Mouse (Mus musculus): ENCODE measurements around the gene Gm20806. TPM values are rescaled to one million over a fixed set of nuclear protein-coding genes. Genes with fewer than 3 reads are reported as not detected.
"Not testable (repeated sequence)": the region's sequence is repeated elsewhere in the genome, so short reads cannot be mapped to it uniquely, and the experiment has no call there.

Gene Gm20806
- polyA plus RNA-seq (2014; fragmentation: Nextera tagmentation; extraction: Ambion mirVana) = not detected in 2 replicates

- H3K4me2 ChIP-seq (ENCODE audit: low read length); H3K27ac ChIP-seq (ENCODE audit: low read depth); H3K4me3 ChIP-seq (ENCODE audit: low read depth, low read length); H3K9me3 ChIP-seq (ENCODE audit: control insufficient read depth, low read length); H3K4me1 ChIP-seq (replicated peaks; ENCODE audit: control insufficient read depth, insufficient read depth, low read length); H3K36me3 ChIP-seq (ENCODE audit: control insufficient read depth, insufficient read depth, low read length); DNase-seq (ENCODE audit: low spot score); H3K27me3 ChIP-seq (replicated peaks; ENCODE audit: control insufficient read depth, insufficient read depth, low read length); H3K9ac ChIP-seq (ENCODE audit: low read length); ATAC-seq (replicated peaks; ENCODE audit: low FRiP score, low TSS enrichment, low read depth): not testable (repeated sequence)
- no CpG with 5 or more reads among the region's 4 CpGs for WGBS
These were observed at the start of gene Gm20806 for GRCm38 (mm10) chrY:78837956-78838355. Gene Gm20806, minus strand, starts transcription at chrY:78838056.
